Mouse (Mus musculus) myocyte (in vitro differentiated cells): ENCODE results near the gene Dgkz.

Experiments
- CEBPB ChIP-seq: IDR thresholded peaks from 2 replicates; pipeline ENCODE4 v1.6.1; 2011; ENCODE audit warnings: mild to moderate bottlenecking, moderate library complexity; ENCODE audit not compliant: poor library complexity, insufficient read depth, severe bottlenecking
- E2F4 ChIP-seq: IDR thresholded peaks from one replicate; pipeline ENCODE4 v1.6.1; 2011; ENCODE audit warnings: mild to moderate bottlenecking, control low read depth, moderate library complexity; ENCODE audit not compliant: insufficient read depth
- MAX ChIP-seq: IDR thresholded peaks from one replicate; pipeline ENCODE4 v1.6.1; 2011; ENCODE audit warnings: low read depth, mild to moderate bottlenecking, control low read depth
- MYOD1 ChIP-seq, 3 experiments: IDR thresholded peaks; one replicate each; pipeline ENCODE4 v1.6.1; 2011; ENCODE audit warnings: control low read depth in 2 of 3, low read depth in 2 of 3, mild to moderate bottlenecking in 2 of 3, moderate library complexity in 1 of 3; ENCODE audit not compliant: insufficient read length in 2 of 3, control insufficient read depth in 1 of 3
- MYOG ChIP-seq, 3 experiments: IDR thresholded peaks; one replicate each; pipeline ENCODE4 v1.6.1; 2011; ENCODE audit warnings: control low read depth in 2 of 3, low read depth in 2 of 3, mild to moderate bottlenecking in 2 of 3; ENCODE audit not compliant: insufficient read length in 2 of 3, control insufficient read depth in 1 of 3, insufficient read depth in 1 of 3
- POLR2A ChIP-seq: IDR thresholded peaks from one replicate; pipeline ENCODE4 v1.6.1; 2011; ENCODE audit warnings: low read depth, mild to moderate bottlenecking, control low read depth, moderate library complexity; ENCODE audit not compliant: insufficient read length
- POLR2AphosphoS2 ChIP-seq: IDR thresholded peaks from one replicate; pipeline ENCODE4 v1.6.1; 2011; ENCODE audit warnings: low read depth, control low read depth; ENCODE audit not compliant: insufficient read length
- REST ChIP-seq: IDR thresholded peaks from one replicate; pipeline ENCODE4 v1.6.1; 2011; ENCODE audit warnings: mild to moderate bottlenecking, control low read depth, moderate library complexity; ENCODE audit not compliant: insufficient read depth, insufficient read length
- SRF ChIP-seq: IDR thresholded peaks from one replicate; pipeline ENCODE4 v1.6.1; 2011; ENCODE audit warnings: low read depth; ENCODE audit not compliant: control insufficient read depth, insufficient read length
- TCF12 ChIP-seq: IDR thresholded peaks from one replicate; pipeline ENCODE4 v1.6.1; 2011; ENCODE audit warnings: mild to moderate bottlenecking, control low read depth; ENCODE audit not compliant: poor library complexity, insufficient read depth, severe bottlenecking
- TCF3 ChIP-seq: IDR thresholded peaks from one replicate; pipeline ENCODE4 v1.6.1; 2011; ENCODE audit warnings: low read depth, control low read depth; ENCODE audit not compliant: insufficient read length
- USF1 ChIP-seq: IDR thresholded peaks from one replicate; pipeline ENCODE4 v1.6.1; 2011; ENCODE audit warnings: low read depth, mild to moderate bottlenecking, control low read depth, moderate library complexity

GRCm38 (mm10) chr2:91926949-91927348 is 48.7 kb downstream of the Dgkz start, which contains the start of gene Chrm4:
- no peak for TF ChIP-seq POLR2A
- TF ChIP-seq USF1, result no peak
- no peak for TF ChIP-seq MAX
- no peak for TF ChIP-seq E2F4
- no peak for TF ChIP-seq MYOD1 (IDR thresholded peaks at IDR 0.05; ENCODE audit: control insufficient read depth in 1 of 3, insufficient read length in 2 of 3, low read depth in 2 of 3)
- TF ChIP-seq POLR2AphosphoS2, result no peak
- no peak for TF ChIP-seq CEBPB
- TF ChIP-seq TCF12, result no peak
- no peak for TF ChIP-seq SRF
- no peak for TF ChIP-seq MYOG (IDR thresholded peaks at IDR 0.05; ENCODE audit: control insufficient read depth in 1 of 3, insufficient read depth in 1 of 3, insufficient read length in 2 of 3, low read depth in 2 of 3)
- TF ChIP-seq REST, result no peak
- TF ChIP-seq TCF3, result no peak
